Mouse (Mus musculus): Measurements from ENCODE around the gene Mfge8. TPM values are rescaled to one million over a fixed set of nuclear protein-coding genes. Genes with fewer than 3 reads are reported as not detected.

The Mfge8 gene
- polyA plus RNA-seq (2012; rRNA removed) (44.5 and 46.0 TPM in 2 replicates), polyA plus RNA-seq (2014; fragmentation: Nextera tagmentation; extraction: Ambion mirVana) (55.3 and 64.5 TPM in 2 replicates)

DNA sequence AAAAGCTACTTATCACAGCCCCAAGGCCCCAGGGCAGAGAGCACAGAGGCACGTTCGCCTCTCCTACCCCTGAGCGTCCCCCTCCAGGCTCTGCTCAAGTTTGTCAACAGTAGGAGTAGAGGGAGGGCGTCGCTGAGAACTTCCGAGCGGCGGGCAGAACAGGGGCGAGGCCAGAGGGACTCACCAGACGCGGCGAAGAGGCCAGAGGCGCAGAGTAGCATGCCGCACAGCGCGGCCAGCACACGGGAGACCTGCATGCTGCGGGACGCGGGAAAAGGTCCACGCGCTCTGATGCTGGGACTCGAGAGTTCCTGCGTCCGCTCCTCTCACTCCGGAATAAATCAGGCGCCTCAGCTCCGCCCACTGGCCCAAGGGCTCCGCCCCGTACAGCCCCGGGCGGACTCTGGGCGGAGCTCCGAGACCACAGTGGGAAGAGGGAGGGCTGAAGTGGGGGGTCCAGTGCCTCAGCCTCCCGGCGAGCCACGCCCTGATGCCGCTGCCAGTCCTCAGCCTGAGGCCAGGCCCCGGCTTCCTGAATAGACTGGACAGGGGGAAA is at the start of gene Mfge8:
TSS of gene Mfge8 (minus strand) at position 350 of the 556 bp plus-strand sequence.
- Histone ChIP-seq H3K36me3 (replicated peaks; ENCODE audit: control insufficient read depth, insufficient read depth, low read depth) (no peaks in the 10 kb centered on the region), H3K9ac (replicated peaks) (no peak within 1 kb of the TSS), H3K27me3 (ENCODE audit: control insufficient read depth, insufficient read depth, low read length) (no peaks in the 10 kb centered on the region), H3K27ac (no peak within 1 kb of the TSS), H3K4me1 (replicated peaks; ENCODE audit: control insufficient read depth in 2 of 2, insufficient read depth in 2 of 2, low read length in 1 of 2) (peaks cover 0 to 5% of the 10 kb centered on the region in 2 experiments; a peak in 2 of 4 replicates), H3K9me3 (ENCODE audit: control insufficient read depth, low read length) (no peaks in the 10 kb centered on the region), H3K4me3 (ENCODE audit: insufficient read depth in 1 of 2, low read depth in 2 of 2, low read length in 2 of 2) (peak within 1 kb of the TSS; percentile 59 to 60), H3K4me2 (ENCODE audit: low read depth) (peak within 1 kb of the TSS; percentile 74)
- no peak for TF ChIP-seq CTCF (IDR thresholded peaks at IDR 0.05; ENCODE audit: low read depth)
- TF ChIP-seq EP300 (IDR thresholded peaks at IDR 0.05; ENCODE audit: low read depth) = no peak
- DNase-seq (ENCODE audit: low read depth in 3 of 3, low spot score in 3 of 3) = peak; percentile 44 to 49 (median 45)
- ATAC-seq (ENCODE audit: insufficient read depth) = peak; percentile 85
- 1% methylated on average over 39 of the region's 39 CpGs for WGBS (ENCODE audit: insufficient replicate concordance)

DNA sequence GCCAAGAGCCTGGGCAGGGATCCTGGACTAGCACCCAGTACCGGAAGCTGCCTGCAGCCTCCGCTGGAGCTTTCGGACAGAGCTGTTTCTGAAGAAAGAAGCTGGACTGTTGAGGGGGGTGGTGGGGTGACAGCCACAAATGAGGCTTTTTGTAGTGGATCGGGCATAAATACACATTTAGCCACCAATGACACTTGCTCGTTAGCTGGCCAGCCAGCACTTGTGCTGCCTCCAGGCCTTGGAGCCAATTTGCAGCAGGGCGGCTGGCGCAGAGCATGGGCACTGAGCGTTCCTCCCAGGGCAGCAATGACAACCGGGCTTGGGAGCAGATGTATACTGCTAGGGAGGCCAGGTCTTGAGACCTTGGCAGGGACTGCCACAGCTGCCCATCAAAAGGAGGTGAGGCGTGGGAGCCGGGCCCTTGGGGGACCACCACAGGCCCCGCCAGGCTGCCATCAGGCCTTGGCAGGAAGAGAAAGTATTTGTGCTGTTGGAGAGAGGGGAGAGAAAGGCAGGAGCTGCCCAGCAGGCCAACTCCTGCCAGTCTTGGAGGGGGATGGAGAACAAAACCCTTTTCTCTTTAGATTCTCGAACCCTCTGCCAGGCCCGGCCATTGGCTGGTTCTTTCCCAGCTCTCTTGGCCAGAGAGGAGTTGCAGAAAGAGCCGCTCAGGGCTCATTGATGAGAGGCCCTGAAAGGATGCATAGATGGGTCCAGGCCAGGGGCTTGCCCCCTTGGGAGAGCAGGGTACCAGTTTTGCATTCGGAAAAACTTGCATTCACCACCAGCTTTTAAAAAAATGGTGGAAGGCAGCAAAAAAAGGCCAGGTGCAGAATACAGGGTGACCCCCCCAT is 45.9 kb upstream of the Mfge8 start:
- TF ChIP-seq EP300 (IDR thresholded peaks at IDR 0.05; ENCODE audit: low read depth) = no peak
- no peak for TF ChIP-seq CTCF (IDR thresholded peaks at IDR 0.05; ENCODE audit: low read depth)
- no peaks in the 10 kb centered on the region for H3K36me3 ChIP-seq (replicated peaks; ENCODE audit: control insufficient read depth, insufficient read depth, low read depth)
- 0 out of 4 replicates have a peak, but pooled peaks cover 0 to 3% of the 10 kb centered on the region in 2 experiments for H3K4me1 ChIP-seq (replicated peaks; ENCODE audit: control insufficient read depth in 2 of 2, insufficient read depth in 2 of 2, low read length in 1 of 2)
- no peaks in the 10 kb centered on the region for H3K27me3 ChIP-seq (ENCODE audit: control insufficient read depth, insufficient read depth, low read length)
- WGBS (ENCODE audit: insufficient replicate concordance) = 73% methylated on average over 16 of the region's 16 CpGs
- H3K9ac ChIP-seq (replicated peaks) = no peak overlapping the region
- DNase-seq (ENCODE audit: low read depth in 3 of 3, low spot score in 3 of 3) (no peak), ATAC-seq (ENCODE audit: insufficient read depth) (no peak)
- no peak overlapping the region for H3K27ac ChIP-seq
- H3K9me3 ChIP-seq (ENCODE audit: control insufficient read depth, low read length) = no peaks in the 10 kb centered on the region
- no peak overlapping the region for H3K4me2 ChIP-seq (ENCODE audit: low read depth)
- no peak overlapping the region for H3K4me3 ChIP-seq (ENCODE audit: insufficient read depth in 1 of 2, low read depth in 2 of 2, low read length in 2 of 2)

DNA sequence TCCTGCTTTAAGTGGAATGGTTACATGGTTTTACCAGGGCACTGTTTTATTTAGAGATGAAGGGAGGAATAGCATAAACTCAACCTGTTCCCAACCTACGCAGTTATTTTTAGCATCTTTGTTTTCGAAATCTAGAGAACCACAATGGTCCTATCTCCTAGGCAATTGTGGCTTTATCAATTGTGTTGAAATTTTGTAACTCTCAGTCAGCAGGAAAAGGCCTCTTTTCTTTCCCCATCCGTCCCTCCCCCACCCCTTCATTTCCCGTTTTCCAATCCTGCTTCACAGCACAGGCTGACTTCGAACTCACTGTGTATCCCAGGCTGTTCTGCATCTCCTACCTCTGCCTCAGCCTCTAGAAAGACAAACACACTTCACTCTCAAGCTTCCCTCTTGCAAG is 45.1 kb upstream of the Mfge8 start:
- Histone ChIP-seq H3K36me3 (replicated peaks; ENCODE audit: control insufficient read depth, insufficient read depth, low read depth) (no peaks in the 10 kb centered on the region), H3K27ac (no peak overlapping the region), H3K4me3 (ENCODE audit: insufficient read depth in 1 of 2, low read depth in 2 of 2, low read length in 2 of 2) (no peak overlapping the region), H3K4me1 (replicated peaks; ENCODE audit: control insufficient read depth in 2 of 2, insufficient read depth in 2 of 2, low read length in 1 of 2) (0 out of 4 replicates have a peak, but pooled peaks cover 0 to 3% of the 10 kb centered on the region in 2 experiments), H3K9me3 (ENCODE audit: control insufficient read depth, low read length) (no peaks in the 10 kb centered on the region), H3K4me2 (ENCODE audit: low read depth) (no peak overlapping the region), H3K27me3 (ENCODE audit: control insufficient read depth, insufficient read depth, low read length) (no peaks in the 10 kb centered on the region), H3K9ac (replicated peaks) (no peak overlapping the region)
- TF ChIP-seq CTCF (IDR thresholded peaks at IDR 0.05; ENCODE audit: low read depth) (no peak), EP300 (IDR thresholded peaks at IDR 0.05; ENCODE audit: low read depth) (no peak)
- DNase-seq (ENCODE audit: low read depth in 3 of 3, low spot score in 3 of 3) (no peak), ATAC-seq (ENCODE audit: insufficient read depth) (no peak)
- 21% methylated on average over 5 of the region's 5 CpGs for WGBS (ENCODE audit: insufficient replicate concordance)

DNA sequence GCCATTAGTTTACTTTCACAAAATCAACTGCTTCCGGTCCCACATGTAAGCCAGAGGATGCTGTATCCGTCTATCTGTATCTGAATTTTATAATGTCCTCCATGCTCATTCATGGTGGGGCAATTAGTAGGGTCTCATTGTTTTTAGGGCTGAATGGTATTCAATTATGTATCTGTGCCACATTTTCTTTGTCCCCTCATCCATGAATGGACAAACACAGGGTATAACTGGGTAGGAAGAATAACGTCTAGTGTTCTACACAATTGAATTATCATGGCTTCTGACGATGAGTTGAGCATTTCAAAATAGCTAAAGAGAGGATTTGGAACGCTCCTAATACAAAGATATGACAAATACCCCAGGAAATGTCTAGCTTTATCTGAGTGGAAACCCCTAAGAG is 42.6 kb upstream of the Mfge8 start:
- no peak overlapping the region for H3K9ac ChIP-seq (replicated peaks)
- no peaks in the 10 kb centered on the region for H3K27me3 ChIP-seq (ENCODE audit: control insufficient read depth, insufficient read depth, low read length)
- H3K4me1 ChIP-seq (replicated peaks; ENCODE audit: control insufficient read depth in 2 of 2, insufficient read depth in 2 of 2, low read length in 1 of 2) = 0 out of 4 replicates have a peak, but pooled peaks cover 0 to 3% of the 10 kb centered on the region in 2 experiments
- TF ChIP-seq EP300 (IDR thresholded peaks at IDR 0.05; ENCODE audit: low read depth) = no peak
- TF ChIP-seq CTCF (IDR thresholded peaks at IDR 0.05; ENCODE audit: low read depth) = no peak
- no peak overlapping the region for H3K4me3 ChIP-seq (ENCODE audit: insufficient read depth in 1 of 2, low read depth in 2 of 2, low read length in 2 of 2)
- H3K27ac ChIP-seq = no peak overlapping the region
- no peaks in the 10 kb centered on the region for H3K36me3 ChIP-seq (replicated peaks; ENCODE audit: control insufficient read depth, insufficient read depth, low read depth)
- DNase-seq (ENCODE audit: low read depth in 3 of 3, low spot score in 3 of 3) (no peak), ATAC-seq (ENCODE audit: insufficient read depth) (no peak)
- 31% methylated on average over 5 of the region's 5 CpGs for WGBS (ENCODE audit: insufficient replicate concordance)
- no peak overlapping the region for H3K4me2 ChIP-seq (ENCODE audit: low read depth)
- H3K9me3 ChIP-seq (ENCODE audit: control insufficient read depth, low read length) = no peaks in the 10 kb centered on the region

DNA sequence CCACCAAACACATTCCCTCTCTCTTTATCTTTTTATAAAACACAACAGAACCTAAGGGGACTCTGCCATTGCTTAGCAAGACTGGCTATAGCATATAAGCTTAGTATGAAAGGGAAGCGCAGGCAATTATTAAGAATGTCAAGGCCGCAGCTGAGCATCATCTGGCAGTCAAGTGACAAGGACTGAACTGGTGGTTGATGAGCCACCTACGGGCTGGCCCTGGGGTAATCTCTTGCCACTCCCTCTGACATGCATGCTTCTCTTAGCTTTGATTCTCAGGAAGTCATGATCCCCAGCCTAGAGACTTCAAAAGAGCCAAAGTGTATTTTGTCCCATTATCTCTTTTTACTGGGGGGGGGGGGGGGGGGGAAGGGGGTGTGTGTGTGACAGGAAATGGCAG is 41.7 kb upstream of the Mfge8 start:
- 21% methylated on average over 3 of the region's 3 CpGs for WGBS (ENCODE audit: insufficient replicate concordance)

More for the DNA sequence above, 41.7 kb upstream of the Mfge8 start:
- Histone ChIP-seq H3K9me3 (ENCODE audit: control insufficient read depth, low read length) (no peaks in the 10 kb centered on the region), H3K36me3 (replicated peaks; ENCODE audit: control insufficient read depth, insufficient read depth, low read depth) (no peaks in the 10 kb centered on the region), H3K4me1 (replicated peaks; ENCODE audit: control insufficient read depth in 2 of 2, insufficient read depth in 2 of 2, low read length in 1 of 2) (0 out of 4 replicates have a peak, but pooled peaks cover 0 to 3% of the 10 kb centered on the region in 2 experiments), H3K4me3 (ENCODE audit: insufficient read depth in 1 of 2, low read depth in 2 of 2, low read length in 2 of 2) (no peak overlapping the region), H3K4me2 (ENCODE audit: low read depth) (no peak overlapping the region), H3K27me3 (ENCODE audit: control insufficient read depth, insufficient read depth, low read length) (no peaks in the 10 kb centered on the region), H3K27ac (no peak overlapping the region), H3K9ac (replicated peaks) (no peak overlapping the region)
- DNase-seq (ENCODE audit: low read depth in 3 of 3, low spot score in 3 of 3) (no peak), ATAC-seq (ENCODE audit: insufficient read depth) (no peak)
- TF ChIP-seq EP300 (IDR thresholded peaks at IDR 0.05; ENCODE audit: low read depth) (no peak), CTCF (IDR thresholded peaks at IDR 0.05; ENCODE audit: low read depth) (no peak)

Data from liver, embryonic 14.5 days (tissue).